Comparison of ENCODE assay signal across 8 mouse cellular contexts in genomic region chr11:3862661-3863453, GRCm38 (mm10). TPM values are rescaled to one million over a fixed set of nuclear protein-coding genes. Genes with fewer than 3 reads are reported as not detected.
DNase-seq lines count a peak whose midpoint lies in the region; ATAC-seq lines count a peak whose summit lies in the region.

No protein-coding gene starts in this region.

- peak overlapping the region; percentile 40; the same call in 1 of the 2 replicates for H3K4me3 ChIP-seq in neural tube, embryonic 11.5 days (ENCODE audit: low read depth, low read length)
- H3K4me3 ChIP-seq in limb, embryonic 13.5 days = peak overlapping the region; percentile 54
- H3K4me3 ChIP-seq in stomach, embryonic 16.5 days (replicated peaks; ENCODE audit: low read length) = peak overlapping the region; percentile 53

- H3K4me2 ChIP-seq in neural tube, embryonic 11.5 days (ENCODE audit: low read depth) = peak overlapping the region; percentile 81
- H3K4me2 ChIP-seq in limb, embryonic 13.5 days (replicated peaks) = peak overlapping the region; percentile 84
- H3K4me2 ChIP-seq in stomach, embryonic 16.5 days (ENCODE audit: low read depth, low read length) = peak overlapping the region; percentile 94

- 75% methylated on average over 19 of the region's 19 CpGs for WGBS in neural tube, embryonic 11.5 days
- WGBS in limb, embryonic 13.5 days = 75% methylated on average over 19 of the region's 19 CpGs
- 72% methylated on average over 19 of the region's 19 CpGs for WGBS in stomach, embryonic 16.5 days

- peak; percentile 11; the same call in 1 of the 2 replicates for ATAC-seq in neural tube, embryonic 11.5 days (ENCODE audit: insufficient read depth, low FRiP score, low TSS enrichment)
- no peak for ATAC-seq in limb, embryonic 13.5 days (ENCODE audit: low FRiP score, low read depth)
- ATAC-seq in stomach, embryonic 16.5 days (ENCODE audit: insufficient read depth, low FRiP score) = no peak

- H3K27ac ChIP-seq in neural tube, embryonic 11.5 days (ENCODE audit: low read depth, low read length) = no peak overlapping the region
- no peak overlapping the region for H3K27ac ChIP-seq in limb, embryonic 13.5 days
- no peak overlapping the region for H3K27ac ChIP-seq in stomach, embryonic 16.5 days (ENCODE audit: low read length)

- H3K9ac ChIP-seq in neural tube, embryonic 11.5 days (ENCODE audit: low read length) = no peak overlapping the region
- H3K9ac ChIP-seq in limb, embryonic 13.5 days = peak overlapping the region; percentile 70; the same call in 1 of the 2 replicates
- peak overlapping the region; percentile 70; the same call in 1 of the 2 replicates for H3K9ac ChIP-seq in stomach, embryonic 16.5 days (ENCODE audit: low read length)

- H3K9me3 ChIP-seq in neural tube, embryonic 11.5 days (ENCODE audit: control insufficient read depth, low read length) = no peaks in the 10 kb centered on the region
- H3K9me3 ChIP-seq in limb, embryonic 13.5 days = no peaks in the 10 kb centered on the region
- no peaks in the 10 kb centered on the region for H3K9me3 ChIP-seq in stomach, embryonic 16.5 days (replicated peaks; ENCODE audit: control insufficient read depth, low read length)

- DNase-seq in embryo, embryonic 10.5 days (ENCODE audit: low spot score) = peak; percentile 7
- no peak for DNase-seq in embryo, embryonic 9.5 days (ENCODE audit: extremely low spot score)
- DNase-seq in neural tube, embryonic 11.5 days (ENCODE audit: low spot score) = no peak
- DNase-seq in neural tube, embryonic 10.5 days (ENCODE audit: extremely low spot score, low spot score) = no peak
- DNase-seq in frontal cortex, postnatal 25 days (ENCODE audit: low spot score in 2 of 2) = no peak
- DNase-seq in spleen, postnatal 4 days (ENCODE audit: low spot score in 2 of 2) = no peak

- no peaks in the 10 kb centered on the region for H3K36me3 ChIP-seq in neural tube, embryonic 11.5 days (ENCODE audit: control insufficient read depth, insufficient read depth, low read length)
- H3K36me3 ChIP-seq in limb, embryonic 13.5 days = no peaks in the 10 kb centered on the region
- no peaks in the 10 kb centered on the region for H3K36me3 ChIP-seq in stomach, embryonic 16.5 days (ENCODE audit: control insufficient read depth, insufficient read depth, low read length)

- H3K27me3 ChIP-seq in neural tube, embryonic 11.5 days (ENCODE audit: control insufficient read depth, insufficient read depth, low read length) = peaks cover 4% of the 10 kb centered on the region; the same call in 1 of the 2 replicates
- H3K27me3 ChIP-seq in limb, embryonic 13.5 days = peaks cover 35% of the 10 kb centered on the region
- H3K27me3 ChIP-seq in stomach, embryonic 16.5 days (ENCODE audit: control insufficient read depth, insufficient read depth, low read length) = peaks cover 9% of the 10 kb centered on the region

- no peaks in the 10 kb centered on the region for H3K4me1 ChIP-seq in neural tube, embryonic 11.5 days (ENCODE audit: control insufficient read depth, insufficient read depth, low read length)
- H3K4me1 ChIP-seq in limb, embryonic 13.5 days = peaks cover 10% of the 10 kb centered on the region; the same call in 1 of the 2 replicates
- H3K4me1 ChIP-seq in stomach, embryonic 16.5 days (ENCODE audit: control insufficient read depth, insufficient read depth, low read length) = peaks cover 7% of the 10 kb centered on the region; the same call in 1 of the 2 replicates

RNA-seq across cellular contexts. Expression of gene Osbp2, which starts 0.8 kb away (rescaled TPM):
- polyA plus RNA-seq in neural tube, embryonic 11.5 days (2014; fragmentation: Nextera tagmentation; extraction: Ambion mirVana) = 2.4 and 2.5 TPM in 2 replicates
- polyA plus RNA-seq in limb, embryonic 13.5 days (2015; fragmentation: Nextera tagmentation; extraction: Ambion mirVana) = 0.73 and 0.76 TPM in 2 replicates
- 0.25 and 0.27 TPM in 2 replicates for polyA plus RNA-seq in stomach, embryonic 16.5 days (2015; fragmentation: Nextera tagmentation; extraction: Ambion mirVana)

RNA-seq across cellular contexts. Expression of gene 4921536K21Rik, which starts 32.0 kb away (rescaled TPM):
- polyA plus RNA-seq in neural tube, embryonic 11.5 days (2014; fragmentation: Nextera tagmentation; extraction: Ambion mirVana) = 0.23 and 0.27 TPM in 2 replicates
- polyA plus RNA-seq in limb, embryonic 13.5 days (2015; fragmentation: Nextera tagmentation; extraction: Ambion mirVana) = 0.09 and 0.20 TPM in 2 replicates
- polyA plus RNA-seq in stomach, embryonic 16.5 days (2015; fragmentation: Nextera tagmentation; extraction: Ambion mirVana) = 0.13 and 0.36 TPM in 2 replicates

RNA-seq across cellular contexts. Expression of gene Dusp18, which starts 32.2 kb away (rescaled TPM):
- polyA plus RNA-seq in neural tube, embryonic 11.5 days (2014; fragmentation: Nextera tagmentation; extraction: Ambion mirVana) = 20.2 and 21.2 TPM in 2 replicates
- polyA plus RNA-seq in limb, embryonic 13.5 days (2015; fragmentation: Nextera tagmentation; extraction: Ambion mirVana) = 11.0 and 12.5 TPM in 2 replicates
- polyA plus RNA-seq in stomach, embryonic 16.5 days (2015; fragmentation: Nextera tagmentation; extraction: Ambion mirVana) = 9.5 and 11.3 TPM in 2 replicates

RNA-seq across cellular contexts. Expression of gene Slc35e4, which starts 51.6 kb away (rescaled TPM):
- polyA plus RNA-seq in neural tube, embryonic 11.5 days (2014; fragmentation: Nextera tagmentation; extraction: Ambion mirVana) = 3.9 and 4.5 TPM in 2 replicates
- 3.5 and 4.1 TPM in 2 replicates for polyA plus RNA-seq in limb, embryonic 13.5 days (2015; fragmentation: Nextera tagmentation; extraction: Ambion mirVana)
- 6.4 and 7.9 TPM in 2 replicates for polyA plus RNA-seq in stomach, embryonic 16.5 days (2015; fragmentation: Nextera tagmentation; extraction: Ambion mirVana)
